Mouse (Mus musculus): ENCODE measurements around the gene BC049352. TPM values are rescaled to one million over a fixed set of nuclear protein-coding genes. Genes with fewer than 3 reads are reported as not detected.

Gene BC049352
- total and polyA plus RNA-seq, 3 experiments: 0.17 TPM; not detected in 2

DNA sequence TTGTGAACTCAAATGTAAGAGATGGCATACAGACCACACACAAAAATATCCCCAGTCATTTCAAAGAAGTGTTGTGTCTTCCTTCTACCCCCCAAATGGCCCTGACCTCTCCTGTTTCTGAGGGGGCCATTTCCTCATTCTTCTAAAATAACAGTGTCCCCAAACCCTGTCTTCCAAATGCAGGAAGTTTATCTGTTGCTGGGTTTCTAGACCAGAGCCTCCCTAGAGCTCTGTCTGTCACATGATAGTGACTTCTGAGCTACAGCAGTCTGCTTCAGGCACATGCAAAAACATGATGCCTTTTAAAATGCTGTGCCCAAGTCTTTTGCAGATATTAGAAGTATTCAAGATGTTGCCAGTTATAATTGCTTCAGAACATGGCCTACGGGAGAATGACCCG is 92.8 kb downstream of the BC049352 start:
- TF ChIP-seq POLR2AphosphoS2 (IDR thresholded peaks at IDR 0.05; ENCODE audit: low read depth, low read length) (no peak), BHLHE40 (IDR thresholded peaks at IDR 0.05; ENCODE audit: low read depth, low read length) (peak; percentile 48; the same call in 1 of the 2 replicates), ELF1 (IDR thresholded peaks at IDR 0.05; ENCODE audit: low read depth, low read length) (0 out of 2 replicates have a peak, but pooled peaks have one; percentile 12)
- H3K27me3 ChIP-seq (replicated peaks): no peaks in the 10 kb centered on the region
- H3K79me2 ChIP-seq (replicated peaks; ENCODE audit: control insufficient read depth, extremely low read depth, insufficient read depth, poor library complexity, severe bottlenecking): no peaks in the 10 kb centered on the region
- no peaks in the 10 kb centered on the region for H3K9me3 ChIP-seq (replicated peaks; ENCODE audit: low read length)
- no peaks in the 10 kb centered on the region for H3K36me3 ChIP-seq (replicated peaks in 1 of 2; ENCODE audit: control insufficient read depth in 1 of 2, insufficient read depth in 1 of 2, low read length in 1 of 2)
- in situ Hi-C loops (cut with MboI; ENCODE audit: low pct_ligation_motif_present, low pct_unique_long_range_greater_than_20kb, low sequenced_read_pairs): no loop called here
- H3K4me1 ChIP-seq (ENCODE audit: control insufficient read depth in 1 of 2, insufficient read depth in 2 of 2): peaks cover 14 to 76% of the 10 kb centered on the region in 2 experiments
- H3K4me2 ChIP-seq (ENCODE audit: insufficient read depth, low read depth, poor library complexity, severe bottlenecking): no peak overlapping the region
- no peak for DNase-seq (ENCODE audit: extremely low read depth)
- dilution Hi-C loops (cut with MboI; ENCODE audit: extremely low pct_ligation_motif_present, extremely low pct_unique_long_range_greater_than_20kb, low sequenced_read_pairs): no loop called here
- no peak overlapping the region for H3K9ac ChIP-seq (ENCODE audit: insufficient read depth, low read depth)
- no peak overlapping the region for H3K27ac ChIP-seq (ENCODE audit: insufficient read depth, low read depth)
- no peak overlapping the region for H3K4me3 ChIP-seq (replicated peaks in 1 of 3; ENCODE audit: low read depth in 2 of 3, low read length in 2 of 3, poor library complexity in 1 of 3)

DNA sequence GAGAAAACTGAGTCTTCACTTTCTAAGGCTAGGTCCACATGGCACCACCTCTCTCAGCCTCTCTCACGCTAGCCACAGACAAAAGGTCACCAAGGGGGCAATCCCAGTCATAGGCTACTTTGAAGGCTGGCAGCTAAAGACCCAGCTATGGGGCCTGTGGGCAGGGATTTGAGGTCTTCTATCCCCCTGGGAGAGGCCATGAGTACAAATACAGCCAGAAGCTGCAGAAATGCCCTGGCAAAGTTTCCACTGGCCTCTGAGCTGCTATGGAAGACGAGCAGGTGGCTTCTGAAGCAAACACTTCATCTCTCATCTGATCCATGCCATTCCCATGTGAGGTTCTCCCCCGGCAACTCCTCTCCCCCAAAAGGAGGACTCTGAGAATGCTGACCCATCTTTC is 98.3 kb downstream of the BC049352 start:
- Histone ChIP-seq H3K4me3 (replicated peaks in 1 of 3; ENCODE audit: low read depth in 2 of 3, low read length in 2 of 3, poor library complexity in 1 of 3) (no peak overlapping the region), H3K36me3 (replicated peaks in 1 of 2; ENCODE audit: control insufficient read depth in 1 of 2, insufficient read depth in 1 of 2, low read length in 1 of 2) (no peaks in the 10 kb centered on the region), H3K4me1 (ENCODE audit: control insufficient read depth in 1 of 2, insufficient read depth in 2 of 2) (peaks cover 16 to 75% of the 10 kb centered on the region in 2 experiments), H3K9ac (ENCODE audit: insufficient read depth, low read depth) (no peak overlapping the region), H3K27ac (ENCODE audit: insufficient read depth, low read depth) (no peak overlapping the region), H3K27me3 (replicated peaks) (no peaks in the 10 kb centered on the region), H3K4me2 (ENCODE audit: insufficient read depth, low read depth, poor library complexity, severe bottlenecking) (no peak overlapping the region), H3K79me2 (replicated peaks; ENCODE audit: control insufficient read depth, extremely low read depth, insufficient read depth, poor library complexity, severe bottlenecking) (no peaks in the 10 kb centered on the region), H3K9me3 (replicated peaks; ENCODE audit: low read length) (peaks cover 2% of the 10 kb centered on the region)
- peak; percentile 42; the same call in 1 of the 2 replicates for TF ChIP-seq EP300 (IDR thresholded peaks at IDR 0.05; ENCODE audit: low read length)
- TF ChIP-seq NELFE (IDR thresholded peaks at IDR 0.05; ENCODE audit: low read depth, low read length): no peak
- dilution Hi-C loops (cut with MboI; ENCODE audit: extremely low pct_ligation_motif_present, extremely low pct_unique_long_range_greater_than_20kb, low sequenced_read_pairs) (no loop called here), in situ Hi-C loops (cut with MboI; ENCODE audit: low pct_ligation_motif_present, low pct_unique_long_range_greater_than_20kb, low sequenced_read_pairs) (no loop called here)
- peak; percentile 64 for DNase-seq (ENCODE audit: extremely low read depth)

DNA sequence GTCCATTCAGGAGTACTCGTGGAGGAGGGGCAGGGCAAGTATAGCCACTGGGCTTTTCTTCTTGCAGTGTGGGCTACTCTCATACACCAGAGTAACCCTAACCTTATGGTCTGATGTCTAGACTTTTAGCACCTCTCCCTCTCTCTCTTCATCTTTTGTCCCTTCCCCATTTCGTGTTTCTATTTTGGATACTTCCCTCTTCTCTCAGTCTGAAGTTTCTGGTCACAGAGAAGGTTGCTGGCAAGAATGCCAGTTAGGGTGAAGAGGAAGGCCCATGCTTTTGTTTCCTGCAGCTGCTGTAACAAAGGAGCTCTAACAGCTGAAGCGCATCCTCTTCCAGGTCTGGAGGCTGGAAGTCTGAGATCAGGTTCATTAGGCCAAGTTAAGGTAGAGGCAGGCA is 99.1 kb downstream of the BC049352 start:
- in situ Hi-C loops (cut with MboI; ENCODE audit: low pct_ligation_motif_present, low pct_unique_long_range_greater_than_20kb, low sequenced_read_pairs) (no loop called here), dilution Hi-C loops (cut with MboI; ENCODE audit: extremely low pct_ligation_motif_present, extremely low pct_unique_long_range_greater_than_20kb, low sequenced_read_pairs) (no loop called here)
- no peak overlapping the region for H3K9ac ChIP-seq (ENCODE audit: insufficient read depth, low read depth)
- peaks cover 5% of the 10 kb centered on the region for H3K9me3 ChIP-seq (replicated peaks; ENCODE audit: low read length)
- no peak overlapping the region for H3K27ac ChIP-seq (ENCODE audit: insufficient read depth, low read depth)
- no peaks in the 10 kb centered on the region for H3K36me3 ChIP-seq (replicated peaks in 1 of 2; ENCODE audit: control insufficient read depth in 1 of 2, insufficient read depth in 1 of 2, low read length in 1 of 2)
- no peaks in the 10 kb centered on the region for H3K79me2 ChIP-seq (replicated peaks; ENCODE audit: control insufficient read depth, extremely low read depth, insufficient read depth, poor library complexity, severe bottlenecking)
- no peak overlapping the region for H3K4me3 ChIP-seq (replicated peaks in 1 of 3; ENCODE audit: low read depth in 2 of 3, low read length in 2 of 3, poor library complexity in 1 of 3)
- H3K4me2 ChIP-seq (ENCODE audit: insufficient read depth, low read depth, poor library complexity, severe bottlenecking): no peak overlapping the region
- no peaks in the 10 kb centered on the region for H3K27me3 ChIP-seq (replicated peaks)
- no peak for DNase-seq (ENCODE audit: extremely low read depth)
- TF ChIP-seq EP300 (IDR thresholded peaks at IDR 0.05; ENCODE audit: low read length) (no peak), JUN (IDR thresholded peaks at IDR 0.05; ENCODE audit: insufficient read depth, low read depth, low read length) (no peak), MEF2A (IDR thresholded peaks at IDR 0.05; ENCODE audit: borderline replicate concordance, low read depth, low read length) (peak; percentile 68; the same call in 1 of the 2 replicates), USF1 (IDR thresholded peaks at IDR 0.05; ENCODE audit: low read depth, low read length) (no peak)
- peaks cover 15 to 72% of the 10 kb centered on the region in 2 experiments for H3K4me1 ChIP-seq (ENCODE audit: control insufficient read depth in 1 of 2, insufficient read depth in 2 of 2)

Measured in CH12.LX (cell line).